Mouse (Mus musculus) heart, postnatal 0 days (tissue): Measurements from ENCODE around the gene Gdf11.

ENCODE experiments used
- CTCF ChIP-seq: IDR thresholded peaks from 2 replicates; pipeline ENCODE4 v1.5.1; 2016; ENCODE audit warnings: antibody characterized with exemption, control low read depth, low read depth
- EP300 ChIP-seq: IDR thresholded peaks from 2 replicates; pipeline ENCODE4 v1.6.1; 2016; ENCODE audit warnings: antibody characterized with exemption, low read depth

DNA sequence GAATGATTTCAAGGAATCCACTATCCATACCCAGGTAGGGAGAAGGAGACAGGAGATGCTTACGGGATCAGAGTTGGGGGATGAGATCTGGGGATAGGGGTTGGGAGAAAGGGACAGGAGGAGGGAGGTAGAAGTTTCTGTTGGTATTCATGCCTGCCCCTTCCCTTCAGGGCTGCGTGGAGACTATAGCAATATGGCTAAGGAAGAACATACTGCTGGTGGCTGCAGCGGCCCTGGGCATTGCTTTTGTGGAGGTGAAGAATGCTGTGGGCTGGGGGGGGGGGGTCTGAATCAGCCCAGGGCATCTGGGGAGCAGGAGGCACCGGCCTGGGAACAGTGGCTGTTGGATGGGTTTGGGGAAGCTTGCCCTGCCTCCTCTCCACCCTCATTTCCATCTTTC is 20.8 kb upstream of the Gdf11 start:
- TF ChIP-seq CTCF (no peak), EP300 (no peak)
